Mouse (Mus musculus) testis, adult 2 months (tissue): ENCODE measurements at regions not wholly inside any gene's neighbourhood (a gene's known extent, or its start where the extent isn't known, plus 50 kb on each side); places are given as distances from the start of the nearest gene placed in this dataset.

ENCODE experiments used
- CTCF ChIP-seq: fragments of 200-500 bp; IDR thresholded peaks from 2 replicates; pipeline ENCODE4 v1.5.1; 2012; ENCODE audit warnings: low read depth, mild to moderate bottlenecking, inconsistent platforms, low read length, moderate library complexity; ENCODE audit not compliant: control insufficient read depth, insufficient read depth, insufficient replicate concordance
- POLR2A ChIP-seq: fragments of 200-500 bp; IDR thresholded peaks from 2 replicates; pipeline ENCODE4 v1.6.1; 2012; ENCODE audit warnings: low read depth, mild to moderate bottlenecking, inconsistent platforms, low read length, moderate library complexity; ENCODE audit not compliant: control insufficient read depth

DNA sequence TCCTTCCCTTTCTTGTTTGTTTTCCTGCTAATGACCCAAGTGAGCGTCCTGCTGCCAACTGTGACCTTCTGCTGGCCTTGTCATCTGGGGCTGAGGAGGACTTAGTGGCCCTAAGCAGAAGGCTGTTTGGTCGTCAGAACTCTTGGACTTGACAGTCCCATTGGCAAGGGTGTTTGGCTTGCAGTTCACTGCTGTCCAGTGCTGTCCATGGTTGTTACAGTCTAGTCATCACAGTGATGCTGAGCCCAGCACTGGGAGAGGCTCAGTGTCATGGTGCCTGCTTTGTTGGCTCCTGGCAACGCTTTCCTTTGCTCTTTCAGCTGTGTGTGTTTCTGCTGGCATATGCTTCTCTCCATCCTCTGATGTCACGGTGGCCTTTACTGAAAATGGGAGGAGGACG, 161.0 kb downstream of the Gm11077 start:
- no peak for TF ChIP-seq CTCF
- no peak for TF ChIP-seq POLR2A
